Mouse (Mus musculus) cortical plate, adult 2 months (tissue): Measurements from ENCODE around the gene Tshz2.

Source experiments
- CTCF ChIP-seq: fragments of 200-500 bp; IDR thresholded peaks from 2 replicates; pipeline ENCODE4 v1.5.1; 2011; ENCODE audit warnings: mild to moderate bottlenecking, control low read depth, low read length; ENCODE audit not compliant: insufficient read depth; ENCODE audit errors: extremely low read depth
- POLR2A ChIP-seq: fragments of 200-500 bp; IDR thresholded peaks from 2 replicates; pipeline ENCODE4 v1.6.1; 2011; ENCODE audit warnings: mild to moderate bottlenecking, low read length, control low read depth; ENCODE audit not compliant: insufficient read depth; ENCODE audit errors: extremely low read depth

DNA sequence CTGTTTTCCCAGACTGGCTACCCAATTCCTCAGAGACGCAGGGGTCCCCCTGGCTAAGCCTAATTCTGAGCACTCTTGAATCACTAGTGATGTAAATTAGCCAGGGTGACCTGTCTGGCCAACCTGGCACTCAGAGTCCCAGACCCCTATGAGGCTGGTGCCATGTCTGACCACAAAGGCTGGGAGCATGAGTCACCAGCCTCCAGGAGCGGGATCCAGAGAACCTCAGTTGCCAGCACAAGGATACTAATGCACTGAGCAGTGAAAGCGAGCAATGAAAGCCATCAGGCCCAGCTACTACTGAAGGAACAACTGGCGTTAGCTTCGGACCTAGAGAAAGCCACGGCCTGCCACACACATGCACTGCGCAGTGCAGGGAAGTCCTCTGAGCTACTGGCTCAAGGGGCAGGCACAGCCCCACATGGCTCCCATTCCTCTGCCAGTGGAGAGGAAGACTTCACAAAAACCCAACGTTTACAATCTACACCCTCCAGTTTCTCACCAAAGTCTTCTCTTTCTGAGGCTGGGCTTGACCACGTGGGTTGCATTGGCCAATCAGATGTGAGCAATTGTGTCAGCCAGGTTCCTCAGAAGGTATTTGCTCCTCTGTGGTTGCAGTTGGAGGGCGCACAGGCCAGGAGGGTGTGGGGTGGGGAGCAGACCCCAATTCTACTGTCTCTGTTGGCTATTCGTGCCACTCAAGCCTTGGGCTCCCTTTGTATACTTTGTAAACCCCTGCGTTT lies 409.8 kb downstream of the Tshz2 start:
- TF ChIP-seq CTCF (no peak), POLR2A (no peak)
